Mouse (Mus musculus): ENCODE measurements at regions not wholly inside any gene's neighbourhood (a gene's known extent, or its start where the extent isn't known, plus 50 kb on each side); places are given as distances from the start of the nearest gene placed in this dataset.

- no peak overlapping the region for H3K4me2 ChIP-seq (ENCODE audit: insufficient read depth, low read depth, poor library complexity, severe bottlenecking)
- H3K4me1 ChIP-seq (ENCODE audit: control insufficient read depth in 1 of 2, insufficient read depth in 2 of 2): no peaks in the 10 kb centered on the region
- H3K79me2 ChIP-seq (replicated peaks; ENCODE audit: control insufficient read depth, extremely low read depth, insufficient read depth, poor library complexity, severe bottlenecking): no peaks in the 10 kb centered on the region
- peaks cover 22% of the 10 kb centered on the region for H3K9me3 ChIP-seq (replicated peaks; ENCODE audit: low read length)
- TF ChIP-seq ETS1 (conservative IDR thresholded peaks at IDR 0.05; ENCODE audit: low read depth, low read length): no peak
- TF ChIP-seq ZC3H11A (IDR thresholded peaks at IDR 0.05; ENCODE audit: low read depth, low read length): no peak
- no peak for TF ChIP-seq UBTF (IDR thresholded peaks at IDR 0.05; ENCODE audit: low read depth, low read length)
- TF ChIP-seq ZKSCAN1 (IDR thresholded peaks at IDR 0.05; ENCODE audit: borderline replicate concordance, low read depth, low read length): no peak
- no peak for TF ChIP-seq TCF12 (IDR thresholded peaks at IDR 0.05; ENCODE audit: low read depth, low read length)
- TF ChIP-seq MAZ (IDR thresholded peaks at IDR 0.05; ENCODE audit: low read depth, low read length): no peak
- no peak for TF ChIP-seq KAT2A (IDR thresholded peaks at IDR 0.05; ENCODE audit: insufficient replicate concordance, low read length)
- TF ChIP-seq IRF4 (IDR thresholded peaks at IDR 0.05; ENCODE audit: low read depth, low read length): no peak
- no peak for TF ChIP-seq USF1 (IDR thresholded peaks at IDR 0.05; ENCODE audit: low read depth, low read length)
- TF ChIP-seq POLR2A (IDR thresholded peaks at IDR 0.05; ENCODE audit: low read depth, low read length): no peak
- no peak for TF ChIP-seq CHD2 (IDR thresholded peaks at IDR 0.05; ENCODE audit: low read length)
- TF ChIP-seq MEF2A (IDR thresholded peaks at IDR 0.05; ENCODE audit: borderline replicate concordance, low read depth, low read length): no peak
- no peak for TF ChIP-seq JUND (conservative IDR thresholded peaks at IDR 0.05; ENCODE audit: low read depth, low read length)
- TF ChIP-seq CHD1 (IDR thresholded peaks at IDR 0.05; ENCODE audit: low read depth, low read length): no peak
- no peak for TF ChIP-seq USF2 (conservative IDR thresholded peaks at IDR 0.05; ENCODE audit: low read depth, low read length)
- no peak for TF ChIP-seq SMC3 (IDR thresholded peaks at IDR 0.05; ENCODE audit: low read depth, low read length)
- no peak for TF ChIP-seq ELF1 (IDR thresholded peaks at IDR 0.05; ENCODE audit: low read depth, low read length)
- TF ChIP-seq MAFK (IDR thresholded peaks at IDR 0.05; ENCODE audit: insufficient replicate concordance, low read length): no peak
- no peak for TF ChIP-seq CTCF (conservative IDR thresholded peaks at IDR 0.05 in 1 of 2, IDR thresholded peaks at IDR 0.05 in 1 of 2; ENCODE audit: low read depth in 2 of 2, low read length in 2 of 2)
- TF ChIP-seq TBP (conservative IDR thresholded peaks at IDR 0.05; ENCODE audit: low read depth, low read length): no peak
- H3K27me3 ChIP-seq (replicated peaks): no peaks in the 10 kb centered on the region
- in situ Hi-C loops (cut with MboI; ENCODE audit: low pct_ligation_motif_present, low pct_unique_long_range_greater_than_20kb, low sequenced_read_pairs) (no loop called here), dilution Hi-C loops (cut with MboI; ENCODE audit: extremely low pct_ligation_motif_present, extremely low pct_unique_long_range_greater_than_20kb, low sequenced_read_pairs) (no loop called here)
- H3K36me3 ChIP-seq (replicated peaks in 1 of 2; ENCODE audit: control insufficient read depth in 1 of 2, insufficient read depth in 1 of 2, low read length in 1 of 2): no peaks in the 10 kb centered on the region
- no peak overlapping the region for H3K27ac ChIP-seq (ENCODE audit: insufficient read depth, low read depth)
- no peak overlapping the region for H3K9ac ChIP-seq (ENCODE audit: insufficient read depth, low read depth)
- H3K4me3 ChIP-seq (replicated peaks in 1 of 3; ENCODE audit: low read depth in 2 of 3, low read length in 2 of 3, poor library complexity in 1 of 3): no peak overlapping the region
- no peak for DNase-seq (ENCODE audit: extremely low read depth)
Observed at GRCm38 (mm10) chr3:8051167-8051566, 1430.9 kb upstream of the 1700008P02Rik start.

GRCm38 (mm10) chr3:8049706-8050105 is 1429.5 kb upstream of the 1700008P02Rik start:
- in situ Hi-C loops (cut with MboI; ENCODE audit: low pct_ligation_motif_present, low pct_unique_long_range_greater_than_20kb, low sequenced_read_pairs) (no loop called here), dilution Hi-C loops (cut with MboI; ENCODE audit: extremely low pct_ligation_motif_present, extremely low pct_unique_long_range_greater_than_20kb, low sequenced_read_pairs) (no loop called here)
- no peaks in the 10 kb centered on the region for H3K4me1 ChIP-seq (ENCODE audit: control insufficient read depth in 1 of 2, insufficient read depth in 2 of 2)

More at GRCm38 (mm10) chr3:8049706-8050105, 1429.5 kb upstream of the 1700008P02Rik start:
- H3K4me2 ChIP-seq (ENCODE audit: insufficient read depth, low read depth, poor library complexity, severe bottlenecking): no peak overlapping the region
- H3K4me3 ChIP-seq (replicated peaks in 1 of 3; ENCODE audit: low read depth in 2 of 3, low read length in 2 of 3, poor library complexity in 1 of 3): no peak overlapping the region
- no peak overlapping the region for H3K9ac ChIP-seq (ENCODE audit: insufficient read depth, low read depth)
- H3K27me3 ChIP-seq (replicated peaks): no peaks in the 10 kb centered on the region
- H3K9me3 ChIP-seq (replicated peaks; ENCODE audit: low read length): peaks cover 18% of the 10 kb centered on the region
- no peak for TF ChIP-seq JUN (IDR thresholded peaks at IDR 0.05; ENCODE audit: insufficient read depth, low read depth, low read length)
- no peak for TF ChIP-seq CHD2 (IDR thresholded peaks at IDR 0.05; ENCODE audit: low read length)
- TF ChIP-seq MAFK (IDR thresholded peaks at IDR 0.05; ENCODE audit: insufficient replicate concordance, low read length): no peak
- DNase-seq (ENCODE audit: extremely low read depth): no peak
- H3K79me2 ChIP-seq (replicated peaks; ENCODE audit: control insufficient read depth, extremely low read depth, insufficient read depth, poor library complexity, severe bottlenecking): no peaks in the 10 kb centered on the region
- no peaks in the 10 kb centered on the region for H3K36me3 ChIP-seq (replicated peaks in 1 of 2; ENCODE audit: control insufficient read depth in 1 of 2, insufficient read depth in 1 of 2, low read length in 1 of 2)
- no peak overlapping the region for H3K27ac ChIP-seq (ENCODE audit: insufficient read depth, low read depth)

All from CH12.LX (cell line).